Mouse (Mus musculus) cerebellum, adult (tissue): Measurements from ENCODE around the gene Slc10a1.

ENCODE experiments used
- ATAC-seq: cut with Nextera tagmentation; 2 replicates; pipeline ENCODE4 v1.9.2; 2017; ENCODE audit warnings: mild to moderate bottlenecking, moderate library complexity, mixed read lengths; ENCODE audit not compliant: insufficient number of reproducible peaks, low FRiP score, low TSS enrichment

Gene Slc10a1

GRCm38 (mm10) chr12:80968605-80969004 is at the start of gene Slc10a1:
Slc10a1 (minus strand) TSS chr12:80968705.
- ATAC-seq = no peak

GRCm38 (mm10) chr12:81017624-81018023 is 49.1 kb upstream of the Slc10a1 start:
- ATAC-seq = no peak

DNA sequence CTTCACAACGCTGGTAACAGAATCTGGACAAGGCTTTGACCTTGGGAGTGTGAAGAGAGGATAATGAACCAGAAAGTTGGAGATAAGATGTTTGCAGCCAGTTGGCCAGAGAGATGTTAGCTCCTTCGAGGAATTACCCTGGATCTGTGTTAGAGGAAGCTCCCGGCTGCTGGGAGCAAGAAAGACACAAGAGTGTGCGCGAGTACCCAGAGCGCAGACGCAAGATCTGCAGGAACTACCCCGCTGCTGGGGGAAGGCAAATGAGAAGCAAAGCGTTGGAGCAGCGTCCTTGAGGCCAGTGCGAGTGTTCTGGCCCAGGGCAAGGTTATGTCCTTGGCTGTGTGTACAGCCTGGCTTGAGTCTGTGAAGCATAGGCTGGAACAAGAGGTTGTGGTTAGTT is 45.0 kb upstream of the Slc10a1 start:
- no peak for ATAC-seq

DNA sequence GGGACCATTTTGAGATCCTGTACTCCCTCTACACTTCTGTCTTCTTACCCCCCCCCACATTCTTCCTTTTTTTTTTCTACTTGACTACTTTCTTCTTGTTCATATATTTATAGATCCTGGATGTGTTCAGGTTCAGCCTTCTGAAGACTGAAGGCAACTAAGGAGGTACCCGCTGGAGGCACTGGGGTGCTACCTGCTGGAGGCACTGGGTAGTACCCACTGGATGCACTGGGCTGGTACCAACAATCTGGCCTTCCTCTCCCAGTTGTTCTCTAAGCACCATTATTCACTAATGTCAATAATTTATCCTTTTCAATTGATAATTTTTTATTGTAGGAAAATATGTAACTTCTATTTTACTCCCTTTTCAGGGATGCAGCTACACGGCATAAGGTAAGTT is 43.5 kb upstream of the Slc10a1 start:
- no peak for ATAC-seq

- no peak for ATAC-seq
These were observed 41.3 kb upstream of the Slc10a1 start for GRCm38 (mm10) chr12:81009813-81010212.

GRCm38 (mm10) chr12:81002841-81003635 is 34.5 kb upstream of the Slc10a1 start:
- no peak for ATAC-seq

- no peak for ATAC-seq
These were observed 32.4 kb upstream of the Slc10a1 start for GRCm38 (mm10) chr12:81000924-81001323.

DNA sequence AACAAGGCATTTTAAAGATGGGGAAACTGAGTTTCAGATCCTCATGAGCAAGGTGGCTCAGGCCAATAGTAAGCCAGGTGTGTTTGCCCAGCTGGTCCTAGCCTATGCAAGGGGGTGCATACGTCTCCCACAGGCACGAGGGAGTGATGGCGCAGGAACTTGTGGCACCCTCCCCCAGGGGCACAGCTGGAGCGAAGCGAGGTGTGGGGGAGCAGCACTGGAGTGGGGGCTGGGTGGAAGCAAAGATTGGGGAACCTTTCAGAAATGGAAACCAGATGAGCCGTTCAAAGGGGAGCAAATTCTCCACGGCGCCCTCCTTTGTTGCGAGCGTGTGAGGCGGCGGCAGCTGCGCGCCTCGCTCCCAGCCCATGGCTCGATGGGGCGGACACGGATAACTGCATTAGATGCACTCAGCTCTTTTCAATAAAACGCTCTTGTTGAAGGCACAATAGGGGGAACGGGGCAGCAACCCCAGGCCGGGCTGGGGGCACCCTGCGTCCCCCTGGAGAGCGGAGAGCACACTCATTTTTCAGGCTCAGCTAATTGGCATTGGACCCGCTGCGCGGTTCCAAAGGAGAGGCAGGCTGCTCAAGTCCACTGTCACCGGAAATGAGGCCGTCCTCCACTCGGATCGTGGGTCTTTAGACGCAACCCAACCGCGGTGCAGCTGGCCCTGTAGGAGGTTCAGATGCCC is 30.2 kb upstream of the Slc10a1 start:
- no peak for ATAC-seq

DNA sequence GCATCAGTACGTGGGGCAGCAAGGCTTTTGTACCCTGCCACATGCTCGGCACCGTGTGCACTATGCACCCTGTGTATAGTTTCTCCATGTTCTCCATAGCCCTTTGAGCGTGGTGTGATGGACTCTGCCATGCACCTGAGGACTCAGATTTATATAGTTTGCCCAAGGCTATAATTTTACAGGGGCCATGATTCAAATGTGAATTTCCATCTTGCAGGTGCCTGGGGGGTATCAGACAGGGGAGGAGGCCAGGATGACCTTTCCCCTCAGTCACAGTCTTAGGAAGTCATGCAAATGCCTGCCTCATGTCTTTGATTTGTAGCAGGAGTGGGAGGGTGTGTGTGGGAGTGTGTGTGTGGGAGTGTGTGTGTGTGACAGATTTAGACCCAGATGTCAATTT is 29.1 kb upstream of the Slc10a1 start:
- ATAC-seq = no peak

DNA sequence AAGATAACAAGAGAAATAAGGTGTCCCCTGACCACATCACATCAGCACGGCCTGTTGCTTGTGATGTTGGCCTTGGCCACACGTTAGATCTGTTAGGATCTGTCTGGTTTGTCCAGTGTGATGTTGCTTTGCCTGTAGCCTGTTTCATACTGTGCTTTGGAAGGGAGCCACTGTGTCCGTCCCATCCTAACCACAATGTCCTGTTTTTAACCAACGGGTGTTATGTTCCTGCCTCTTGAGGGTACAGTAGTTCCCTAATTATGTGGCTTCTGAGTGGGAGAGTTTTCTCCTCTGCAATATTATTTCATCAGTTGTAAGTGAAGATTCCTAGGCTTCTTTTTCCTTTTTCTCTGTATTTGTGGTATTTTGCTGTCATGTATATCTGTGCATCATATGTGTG is 26.8 kb upstream of the Slc10a1 start:
- no peak for ATAC-seq

DNA sequence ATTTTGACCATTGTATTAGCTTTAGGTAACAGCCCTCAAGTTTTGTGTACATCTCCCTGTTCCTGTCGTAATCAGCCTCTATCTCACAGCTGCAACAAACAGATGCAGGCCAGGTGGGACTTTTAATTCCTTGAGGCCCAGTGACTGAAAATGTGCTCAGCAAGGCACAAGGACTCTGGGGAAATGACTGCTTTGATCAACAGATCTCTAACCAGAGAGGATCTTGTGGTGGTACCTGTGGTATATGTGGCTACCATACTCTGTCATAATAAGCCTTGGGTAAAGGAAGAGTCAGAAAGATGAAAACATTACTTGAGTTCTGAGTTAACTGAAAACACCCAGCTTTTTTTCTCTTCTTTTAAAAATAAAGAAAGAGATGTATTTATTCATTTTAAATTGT is 25.3 kb upstream of the Slc10a1 start:
- ATAC-seq = no peak

GRCm38 (mm10) chr12:80992540-80993122 is 24.1 kb upstream of the Slc10a1 start:
- no peak for ATAC-seq

- ATAC-seq = no peak
These were observed 23.3 kb upstream of the Slc10a1 start for GRCm38 (mm10) chr12:80991806-80992205.

- no peak for ATAC-seq
These were observed 22.5 kb upstream of the Slc10a1 start for GRCm38 (mm10) chr12:80990901-80991445.

GRCm38 (mm10) chr12:80988286-80988685 is 19.8 kb upstream of the Slc10a1 start:
- no peak for ATAC-seq

DNA sequence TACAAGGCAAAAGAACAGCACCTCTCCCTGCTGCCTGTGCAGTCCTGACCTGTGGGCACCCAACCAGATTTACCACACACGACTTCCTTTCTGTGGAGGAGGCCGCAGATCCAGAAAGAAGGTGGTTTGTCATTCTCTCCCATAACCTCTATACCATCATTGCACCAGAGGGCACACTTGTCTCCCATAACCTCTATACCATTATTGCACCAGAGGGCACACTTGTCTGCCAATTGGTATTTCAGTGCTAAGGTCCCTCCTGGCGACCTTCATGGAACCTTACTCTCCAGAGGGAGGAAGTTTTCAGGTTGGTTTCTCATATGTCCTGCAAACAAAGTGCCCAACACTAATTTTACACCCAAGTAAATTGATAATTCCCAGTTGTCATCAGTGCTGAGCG is 18.1 kb upstream of the Slc10a1 start:
- ATAC-seq = no peak

DNA sequence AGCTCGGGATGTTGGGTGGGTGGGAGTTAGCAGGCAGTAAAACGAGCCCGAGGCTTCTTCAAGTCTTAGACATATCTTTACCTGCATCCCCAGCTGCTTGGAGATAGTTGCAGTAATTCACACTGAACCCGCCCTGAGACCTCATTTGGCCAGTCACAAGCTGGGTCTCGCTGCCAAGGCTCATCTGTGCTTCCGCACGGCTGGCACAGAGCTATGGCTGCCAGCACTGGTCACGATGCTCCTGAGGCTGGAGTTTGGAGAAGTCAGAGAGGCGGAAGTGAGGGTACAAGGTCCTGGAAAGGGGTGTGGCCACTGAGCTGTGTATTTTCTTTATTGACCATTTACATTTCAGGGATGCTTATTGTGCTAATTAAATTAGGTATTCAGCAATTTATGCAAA is 15.2 kb upstream of the Slc10a1 start:
- ATAC-seq = no peak

DNA sequence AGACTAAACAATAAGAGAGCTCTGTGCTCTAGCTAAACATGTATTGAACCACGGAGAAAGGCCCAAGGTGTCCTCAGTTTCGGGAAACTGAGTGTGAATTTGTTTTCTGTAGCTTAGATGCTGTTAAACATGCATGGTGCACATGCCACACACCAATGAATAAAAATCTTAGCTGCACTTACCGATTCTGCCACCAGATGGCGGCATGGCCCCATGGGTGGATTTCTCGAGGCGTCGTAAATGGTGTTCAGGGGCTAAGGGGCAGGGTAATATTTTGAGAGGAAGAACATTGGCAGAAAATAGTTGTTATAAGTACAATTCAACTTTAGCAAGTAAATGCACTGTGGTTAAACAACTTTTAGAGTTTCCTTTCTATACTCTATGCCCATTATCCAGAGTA is 13.8 kb upstream of the Slc10a1 start:
- peak; percentile 36; the same call in 1 of the 2 replicates for ATAC-seq

DNA sequence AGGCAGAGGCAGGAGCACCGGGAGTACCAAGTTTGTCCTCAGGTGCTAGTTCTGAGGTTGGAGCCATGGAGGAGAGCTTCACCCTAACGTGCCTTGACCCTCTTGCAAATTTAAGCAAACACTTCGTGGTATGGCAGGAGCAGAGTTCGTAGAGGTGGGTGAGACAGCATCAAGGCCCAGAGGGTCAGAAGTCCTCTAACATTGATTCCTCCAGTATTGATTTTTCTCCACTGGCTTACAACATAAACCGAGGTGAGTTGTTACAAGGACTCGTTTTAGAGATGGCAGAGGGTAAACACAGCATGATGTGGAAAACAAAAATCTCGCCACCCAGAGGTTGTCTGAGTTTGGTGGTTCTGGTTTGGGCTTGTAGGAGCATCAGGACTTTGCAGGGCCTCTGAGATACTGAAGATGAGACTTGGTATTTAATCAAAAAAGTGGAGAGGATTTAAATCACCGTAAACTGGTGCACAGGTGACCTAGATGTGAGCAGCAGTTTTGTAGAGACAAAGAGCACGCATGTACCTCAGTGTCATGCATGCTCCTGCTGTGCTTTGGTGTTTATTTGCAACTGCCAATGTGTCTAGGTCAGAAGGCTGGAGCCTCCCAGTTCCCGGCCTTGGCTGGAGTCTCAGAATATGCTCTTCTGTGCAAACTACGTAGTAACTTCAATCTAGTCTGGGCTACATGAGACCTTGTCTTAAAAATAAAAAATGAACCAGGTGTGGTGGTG is 7.6 kb upstream of the Slc10a1 start:
- ATAC-seq = no peak

GRCm38 (mm10) chr12:80971756-80972155 is 3.3 kb upstream of the Slc10a1 start:
- no peak for ATAC-seq
